Mouse (Mus musculus) NIH3T3 (cell line): ENCODE measurements around the gene Shf.

ENCODE experiments used
- DNase-seq: peaks from one replicate; pipeline ENCODE4 v3.0.0-alpha.2; 2012; ENCODE audit warnings: low read depth

Shf gene

DNA sequence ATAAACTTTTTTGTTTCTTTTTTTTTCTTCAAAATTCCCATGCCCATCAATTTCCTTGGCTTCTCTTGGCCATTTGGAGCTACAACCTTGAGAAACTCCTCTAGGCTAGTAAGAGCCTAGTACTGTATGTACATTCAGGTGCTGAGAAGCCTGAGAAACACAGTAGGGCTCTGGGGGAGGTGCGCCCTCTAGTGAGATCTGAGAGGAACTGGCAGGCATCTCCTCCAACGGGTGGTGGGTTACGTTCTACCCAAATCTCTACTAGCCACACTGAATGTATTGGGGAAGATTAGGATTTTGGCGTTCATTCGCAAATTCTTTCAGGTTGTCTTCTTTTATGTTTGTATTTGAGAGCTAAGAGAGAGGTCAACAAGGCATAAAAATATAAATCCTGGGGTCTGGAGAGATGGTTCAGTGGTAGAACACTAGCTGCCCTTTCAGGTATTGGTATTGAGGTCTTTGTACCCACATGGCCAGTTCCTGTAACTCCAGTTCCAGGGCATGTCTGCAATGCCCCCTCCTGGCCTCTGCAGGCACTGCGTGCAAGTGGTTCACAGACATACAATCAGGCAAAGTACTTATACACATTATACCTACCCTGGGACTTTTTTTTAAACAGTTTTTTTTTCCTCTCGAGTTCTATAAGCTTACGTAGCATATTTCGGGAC, 66.3 kb downstream of the Shf start:
- peak; percentile 79 for DNase-seq

- DNase-seq, result no peak
Observed at GRCm38 (mm10) chr2:122301921-122302573, 66.9 kb downstream of the Shf start.

- DNase-seq, result no peak
Observed at GRCm38 (mm10) chr2:122301081-122301920, 67.7 kb downstream of the Shf start.

- no peak for DNase-seq
Observed at GRCm38 (mm10) chr2:122300656-122301020, 68.3 kb downstream of the Shf start.

- no peak for DNase-seq
Observed at GRCm38 (mm10) chr2:122299911-122300655, 68.9 kb downstream of the Shf start.
